Mouse (Mus musculus) left cerebral cortex, adult 2 months (tissue): Measurements from ENCODE around the gene Pim1. TPM values are rescaled to one million over a fixed set of nuclear protein-coding genes. Genes with fewer than 3 reads are reported as not detected.

Experiments
- DNase-seq, 2 experiments: peaks; one replicate each; pipeline ENCODE4 v3.0.0; 2021 to 2022; ENCODE audit warnings: low spot score in 2 of 2, mixed read lengths in 1 of 2; ENCODE audit errors: extremely low spot score in 1 of 2
- H3K27ac ChIP-seq: fragments of 200-600 bp; 2 replicates; pipeline ENCODE4 v1.8.1; 2022
- H3K4me3 ChIP-seq: fragments of 200-600 bp; 2 replicates; pipeline ENCODE4 v1.8.1; 2022
- CTCF ChIP-seq: fragments of 200-600 bp; IDR thresholded peaks from 2 replicates; pipeline ENCODE4 v1.8.1; 2022; ENCODE audit warnings: antibody characterized with exemption, mild to moderate bottlenecking, moderate library complexity
- intact Hi-C: fragments of 180-260 bp; cut with DNase I; formaldehyde crosslinking; loops from one replicate; pipeline ENCODE4 v1.15.1; 2025
- total RNA-seq, 2 experiments: library from RNA; stranded (reverse); gene quantifications; 2 replicates each; pipeline ENCODE4 v1.2.3; 2021

Pim1 gene
- total RNA-seq, 2 experiments from 2014 or later = 9.2 to 13.6 TPM

DNA sequence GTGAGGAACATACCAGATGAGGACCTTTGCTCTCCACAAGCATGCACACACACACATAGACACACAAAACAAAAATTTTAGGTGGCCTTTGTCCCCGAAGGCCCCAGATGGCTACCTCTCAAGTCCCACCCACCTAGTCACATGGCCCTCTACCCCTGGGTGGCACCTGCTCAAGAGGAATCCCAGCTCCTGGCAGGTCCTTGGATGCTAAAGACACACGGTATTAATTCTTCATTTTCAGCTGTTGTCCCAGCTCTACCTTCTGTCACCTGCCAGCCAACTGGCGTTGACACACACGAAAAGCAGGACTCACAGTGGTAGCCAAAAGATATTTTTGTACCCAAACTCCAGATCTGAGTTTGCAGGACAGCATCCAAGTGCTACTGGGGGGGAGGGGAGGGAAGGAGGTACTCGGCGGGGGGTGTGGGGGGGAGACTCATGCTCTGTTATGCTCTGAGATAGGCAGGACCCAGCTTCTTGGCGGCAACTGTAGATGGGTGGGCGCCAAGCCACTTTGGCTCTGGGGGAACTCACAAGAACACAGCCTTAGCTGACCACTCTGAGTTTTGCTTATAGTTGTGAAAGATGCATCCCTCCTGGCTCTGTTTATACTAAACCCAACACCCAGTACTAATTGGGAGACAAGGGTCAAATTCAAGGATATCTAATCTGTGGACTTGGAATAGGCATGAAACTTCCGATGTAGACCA is 35.0 kb upstream of the Pim1 start:
- no peak for DNase-seq
- intact Hi-C loops = no loop called here
- no peak overlapping the region for H3K4me3 ChIP-seq
- H3K27ac ChIP-seq = no peak overlapping the region
- no peak for TF ChIP-seq CTCF

DNA sequence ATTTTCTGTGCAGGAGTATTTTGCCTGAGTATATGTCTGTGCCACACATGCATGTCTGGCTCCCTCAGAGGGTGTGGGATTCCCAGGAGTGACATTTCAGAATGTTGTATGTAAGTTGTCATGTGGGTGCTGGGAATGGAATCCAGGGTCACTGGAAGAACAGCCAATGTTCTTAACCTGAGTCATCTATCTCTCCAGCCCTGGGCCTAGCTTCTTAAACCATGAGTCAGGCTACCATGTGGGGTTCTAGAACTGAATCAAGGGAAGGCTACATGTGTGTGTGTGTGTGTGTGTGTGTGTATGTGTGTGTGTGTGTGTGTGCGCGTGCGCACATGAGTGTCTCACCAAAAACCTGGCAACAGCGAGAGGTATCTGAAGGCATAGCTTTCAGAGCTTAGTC is 34.1 kb upstream of the Pim1 start:
- DNase-seq = no peak
- H3K27ac ChIP-seq = no peak overlapping the region
- H3K4me3 ChIP-seq = no peak overlapping the region
- no peak for TF ChIP-seq CTCF
- intact Hi-C loops = no loop called here

DNA sequence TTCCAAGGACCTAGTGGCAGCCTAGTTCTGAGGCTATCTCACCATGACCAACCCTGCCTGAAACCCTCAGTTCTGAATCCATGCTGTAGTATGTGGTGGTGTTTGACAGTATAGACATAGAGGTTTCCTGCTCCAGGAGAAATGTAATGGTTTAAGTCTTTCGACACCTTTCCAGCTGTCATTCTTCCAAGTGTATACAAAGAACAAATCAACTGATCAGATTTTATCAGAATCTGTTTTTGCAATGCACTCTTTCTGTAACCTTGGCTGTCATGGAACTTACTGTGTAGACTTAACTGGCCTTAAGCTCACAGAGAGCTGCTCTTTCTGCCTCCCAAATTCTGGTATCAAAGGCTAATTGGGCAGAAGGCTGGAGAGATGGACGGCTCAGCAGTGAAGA is 33.6 kb upstream of the Pim1 start:
- intact Hi-C loops = no loop called here
- no peak overlapping the region for H3K27ac ChIP-seq
- H3K4me3 ChIP-seq = no peak overlapping the region
- no peak for DNase-seq
- no peak for TF ChIP-seq CTCF

DNA sequence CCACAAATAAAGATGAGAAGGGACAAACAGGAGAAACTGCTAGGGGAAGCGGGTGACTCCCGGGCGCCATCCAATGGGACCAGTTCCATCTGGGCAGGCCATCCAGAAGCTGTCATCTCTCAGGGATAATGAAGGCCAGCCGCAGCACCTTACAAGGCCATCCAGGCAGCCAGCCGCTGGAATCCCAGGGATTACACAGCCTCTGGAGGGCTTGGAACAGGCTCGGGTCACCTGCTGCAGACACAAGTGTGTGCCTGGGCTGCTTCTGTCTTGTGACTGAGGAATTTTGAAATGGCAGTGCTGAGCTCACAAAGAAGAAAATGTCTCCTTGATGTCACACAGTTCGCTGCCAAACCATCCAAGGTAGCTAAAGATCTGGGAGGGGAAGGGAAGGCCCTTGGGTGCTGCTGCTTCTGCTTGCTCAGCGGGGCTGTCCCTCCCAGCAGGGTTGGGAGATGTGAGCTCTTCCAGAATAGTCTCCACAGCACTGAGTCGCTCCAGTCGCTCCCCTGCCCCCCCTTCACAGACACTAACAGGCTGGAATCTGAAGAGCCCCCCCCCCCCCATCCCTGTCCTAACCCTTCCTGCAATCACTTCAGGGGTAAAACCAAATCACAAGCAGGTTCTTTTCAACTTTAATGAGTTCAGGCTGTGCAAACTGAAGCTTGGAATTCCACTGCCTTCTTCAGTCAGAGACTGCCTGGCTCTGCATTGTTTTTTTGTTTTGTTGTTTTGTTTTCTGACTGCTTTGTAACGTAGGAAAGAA is 32.6 kb upstream of the Pim1 start:
- Histone ChIP-seq H3K27ac (no peak overlapping the region), H3K4me3 (no peak overlapping the region)
- TF ChIP-seq CTCF = no peak
- intact Hi-C loops = no loop called here
- DNase-seq = no peak

DNA sequence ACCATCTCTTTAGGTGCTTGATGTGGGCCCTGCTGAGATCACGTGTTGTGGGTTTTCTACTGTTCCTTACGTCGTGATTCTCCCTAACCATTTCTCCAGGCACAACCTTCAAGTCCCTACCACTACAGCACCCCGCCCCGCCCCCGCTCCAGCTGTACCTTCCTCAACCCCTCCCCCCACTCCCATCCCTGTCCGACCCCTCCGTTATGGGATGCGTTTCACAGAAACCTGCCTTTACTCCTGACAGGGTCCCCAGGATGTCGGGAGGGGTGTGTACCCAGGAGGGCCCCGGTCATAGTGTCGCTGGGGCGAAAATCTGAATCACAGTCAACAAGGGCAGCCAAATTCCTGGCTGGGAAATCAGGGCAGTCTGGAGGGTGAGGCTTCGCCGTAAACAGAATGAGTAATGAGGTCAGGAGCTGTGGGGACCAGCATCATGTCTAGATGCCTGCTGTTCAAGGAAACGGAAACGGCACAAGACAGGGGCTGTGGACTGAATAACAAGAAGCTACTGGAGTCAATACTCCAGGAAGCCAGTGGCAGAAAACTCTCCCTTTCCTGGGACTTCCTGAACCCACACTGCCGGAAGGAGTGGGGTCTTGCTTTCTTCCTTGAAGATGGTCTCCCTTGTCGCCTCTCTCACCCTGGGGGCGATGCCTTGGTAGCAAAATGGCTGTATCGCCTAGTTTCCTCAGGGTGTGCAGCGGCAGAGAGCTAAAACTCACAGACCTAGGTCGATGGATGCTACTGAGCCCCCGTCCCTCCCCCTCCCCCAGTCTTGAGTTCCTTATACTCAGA is 31.0 kb upstream of the Pim1 start:
- Histone ChIP-seq H3K4me3 (no peak overlapping the region; the same call in 1 of the 2 replicates), H3K27ac (no peak overlapping the region)
- intact Hi-C loops = no loop called here
- peak in 1 of 2 experiments; percentile 17 for DNase-seq
- no peak for TF ChIP-seq CTCF

DNA sequence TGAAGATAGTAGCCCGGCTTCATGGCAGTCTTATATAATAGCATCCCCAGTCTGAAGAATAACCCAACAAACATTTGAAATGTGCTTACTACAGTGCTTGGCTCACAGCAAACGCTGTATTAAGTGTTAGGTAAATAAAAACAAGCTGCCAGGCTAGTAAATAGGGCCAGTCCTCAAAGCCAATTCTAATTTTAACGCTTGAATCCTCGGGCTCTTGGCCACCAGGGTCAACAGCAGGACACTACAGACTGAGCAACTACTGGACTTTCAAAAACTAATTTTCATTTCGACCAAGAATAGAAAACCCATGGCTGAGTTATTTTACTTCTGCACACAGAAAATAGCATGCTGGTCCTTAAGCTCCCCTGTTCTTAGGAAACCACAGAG is 30.4 kb upstream of the Pim1 start:
- Histone ChIP-seq H3K27ac (no peak overlapping the region), H3K4me3 (no peak overlapping the region)
- intact Hi-C loops = no loop called here
- no peak for TF ChIP-seq CTCF
- no peak for DNase-seq

DNA sequence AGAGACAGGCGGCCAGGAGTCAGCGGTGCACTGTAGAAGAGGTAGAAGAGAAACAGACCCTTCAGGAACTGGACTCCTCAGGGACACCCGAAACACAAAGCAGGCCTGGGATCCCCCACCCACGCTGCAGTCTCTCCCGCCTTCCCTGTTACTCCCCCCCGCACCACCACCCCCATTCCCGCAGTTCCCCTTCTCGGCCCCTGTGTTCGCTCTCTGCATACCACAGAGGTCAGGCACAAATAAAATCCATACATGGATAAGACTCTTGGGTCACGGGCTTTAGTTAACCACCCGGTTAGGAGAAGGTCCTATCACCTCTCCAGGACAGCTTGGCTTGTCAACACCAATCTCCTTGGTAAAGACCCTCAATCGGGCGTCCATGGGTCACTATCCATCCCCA is 26.9 kb upstream of the Pim1 start:
- no peak for TF ChIP-seq CTCF
- DNase-seq = no peak
- Histone ChIP-seq H3K27ac (no peak overlapping the region), H3K4me3 (no peak overlapping the region)
- intact Hi-C loops = no loop called here

DNA sequence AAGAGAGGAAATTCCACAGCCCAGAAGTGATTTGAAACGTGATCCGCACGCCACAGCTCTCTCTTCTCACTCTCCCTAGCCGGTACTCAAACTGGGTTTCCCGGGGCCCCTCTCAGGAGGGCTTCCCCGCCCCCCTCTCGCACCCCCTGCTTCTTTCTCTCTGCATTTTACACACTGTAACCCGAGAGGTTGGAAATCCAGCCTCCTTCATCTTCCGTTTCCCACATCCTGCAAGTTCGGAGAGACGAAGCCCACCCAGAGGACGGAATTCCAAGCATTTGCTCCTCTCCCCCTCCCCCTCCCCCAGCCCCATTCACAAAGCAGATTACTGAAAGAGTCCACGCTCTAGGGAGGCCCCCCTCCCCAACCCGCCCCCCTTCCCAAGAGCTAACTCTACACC is 26.5 kb upstream of the Pim1 start:
- DNase-seq = no peak
- Histone ChIP-seq H3K27ac (no peak overlapping the region), H3K4me3 (no peak overlapping the region)
- intact Hi-C loops = no loop called here
- no peak for TF ChIP-seq CTCF

DNA sequence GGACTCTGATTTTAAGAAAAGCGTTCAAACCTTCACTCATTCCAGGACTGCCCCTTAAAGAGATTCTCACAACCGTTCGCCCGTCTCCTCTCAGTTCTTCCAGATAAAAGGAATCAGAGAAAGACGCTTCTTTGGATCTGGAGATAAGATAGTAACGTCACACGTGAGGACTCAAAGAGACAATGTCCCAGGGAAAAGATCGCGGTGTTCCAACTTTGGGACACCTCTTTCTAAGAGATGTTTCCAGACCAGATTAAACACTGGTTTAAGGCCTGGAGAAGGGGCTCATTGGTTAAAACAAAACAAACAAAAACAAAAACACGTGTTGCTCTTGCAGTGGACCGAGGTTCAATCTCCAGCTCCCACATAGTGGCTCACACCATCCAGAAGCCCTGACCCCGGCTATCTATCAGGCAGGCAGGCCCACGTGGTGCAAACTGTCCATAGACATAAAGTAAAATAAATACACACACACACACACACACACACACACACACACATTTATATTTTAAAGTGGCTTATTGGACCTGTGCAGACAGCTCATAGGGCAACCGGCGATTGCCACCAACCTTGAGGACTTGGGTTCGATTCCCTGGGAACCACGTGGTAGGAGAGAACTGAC is 25.9 kb upstream of the Pim1 start:
- H3K4me3 ChIP-seq = no peak overlapping the region
- DNase-seq = no peak
- intact Hi-C loops = no loop called here
- TF ChIP-seq CTCF = no peak
- H3K27ac ChIP-seq = no peak overlapping the region

DNA sequence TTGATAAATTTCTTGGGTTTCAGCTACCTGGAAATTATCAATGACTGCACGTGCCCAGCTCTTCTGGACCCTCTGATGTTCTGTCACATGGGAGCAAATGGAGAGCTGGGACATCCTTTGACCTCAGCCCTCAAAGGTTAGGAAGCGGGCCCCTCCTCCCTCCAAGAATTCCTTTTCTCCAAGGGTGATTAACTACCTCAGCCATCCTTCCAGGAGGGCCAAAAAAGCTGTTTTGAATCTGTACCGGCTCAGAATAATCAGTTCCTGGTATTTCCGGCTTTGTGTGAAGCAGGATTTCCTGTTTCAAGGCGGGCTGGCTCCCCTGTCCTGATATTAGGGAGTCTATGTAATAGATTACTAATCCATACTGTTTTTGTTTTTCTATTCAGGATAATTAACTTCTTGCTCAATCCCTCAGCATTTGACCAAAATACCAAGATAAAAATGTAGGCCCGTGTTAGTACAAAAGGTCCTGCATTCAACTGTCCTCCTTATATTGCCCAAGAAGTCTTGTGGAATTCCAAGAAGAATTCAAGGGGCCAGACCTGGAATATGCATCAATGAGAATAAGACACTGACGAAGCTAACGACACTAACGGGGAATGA is 25.0 kb upstream of the Pim1 start:
- no peak for DNase-seq
- Histone ChIP-seq H3K4me3 (no peak overlapping the region), H3K27ac (no peak overlapping the region)
- intact Hi-C loops = no loop called here
- no peak for TF ChIP-seq CTCF

DNA sequence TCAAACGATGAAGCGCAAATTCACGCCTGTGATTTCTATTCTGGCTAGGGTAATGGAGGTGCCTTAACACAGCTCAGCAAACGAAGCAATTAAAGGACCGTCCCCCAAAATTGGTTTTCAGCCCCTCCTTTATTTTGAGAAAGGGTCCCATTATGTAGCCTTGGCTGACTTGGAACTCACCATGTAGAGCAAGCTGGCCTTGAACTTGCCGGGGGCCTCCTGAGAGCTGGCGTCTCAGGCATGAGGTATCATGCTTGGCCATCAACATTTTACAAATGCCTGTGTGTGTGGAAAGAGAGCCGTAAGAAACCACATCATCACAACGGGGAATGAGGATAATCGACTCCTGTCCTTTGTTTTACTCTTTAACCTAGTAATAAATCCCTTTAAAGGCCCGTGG is 23.5 kb upstream of the Pim1 start:
- DNase-seq = no peak
- no peak overlapping the region for H3K27ac ChIP-seq
- TF ChIP-seq CTCF = no peak
- intact Hi-C loops = no loop called here
- H3K4me3 ChIP-seq = no peak overlapping the region
